Mouse (Mus musculus) liver, postnatal 0 days (tissue): Measurements from ENCODE around the gene Nxf1. TPM values are rescaled to one million over a fixed set of nuclear protein-coding genes. Genes with fewer than 3 reads are reported as not detected.

Experiments used
- ATAC-seq: fragments of 200-750 bp; cut with Nextera tagmentation; 2 replicates; pipeline ENCODE4 v1.8.0; 2017; ENCODE audit warnings: mild to moderate bottlenecking, moderate library complexity
- DNase-seq: peaks from one replicate; pipeline ENCODE4 v3.0.0-alpha.2; 2016
- H3K27ac ChIP-seq: fragments of 300-500 bp; sonication (generic); 2 replicates; pipeline ENCODE4 v1.5.1; 2014; ENCODE audit warnings: antibody characterized with exemption, moderate library complexity, mild to moderate bottlenecking, low read depth
- H3K27me3 ChIP-seq: fragments of 300-500 bp; sonication (generic); 2 replicates; pipeline ENCODE4 v1.6.1; 2014; ENCODE audit warnings: low read length, control low read depth, mixed read lengths; ENCODE audit not compliant: insufficient read depth
- H3K36me3 ChIP-seq: fragments of 300-500 bp; sonication (generic); replicated peaks from 2 replicates; pipeline ENCODE4 v1.6.1; 2014; ENCODE audit warnings: mild to moderate bottlenecking, control low read depth, low read length, moderate library complexity, mixed read lengths; ENCODE audit not compliant: insufficient read depth
- H3K4me1 ChIP-seq: fragments of 300-500 bp; sonication (generic); 2 replicates; pipeline ENCODE4 v1.6.1; 2014; ENCODE audit warnings: antibody characterized with exemption, mild to moderate bottlenecking, control low read depth; ENCODE audit not compliant: insufficient read depth
- H3K4me2 ChIP-seq: fragments of 300-500 bp; sonication (generic); 2 replicates; pipeline ENCODE4 v1.6.1; 2014; ENCODE audit warnings: low read depth, mild to moderate bottlenecking, low read length, moderate library complexity, mixed read lengths
- H3K4me3 ChIP-seq: fragments of 300-500 bp; sonication (generic); 2 replicates; pipeline ENCODE4 v1.5.1; 2014; ENCODE audit warnings: low read depth, low read length
- H3K9ac ChIP-seq: fragments of 300-500 bp; sonication (generic); replicated peaks from 2 replicates; pipeline ENCODE4 v1.6.1; 2014; ENCODE audit warnings: mild to moderate bottlenecking, moderate library complexity
- H3K9me3 ChIP-seq: fragments of 300-500 bp; sonication (generic); 2 replicates; pipeline ENCODE4 v1.6.1; 2016; ENCODE audit warnings: mild to moderate bottlenecking, control low read depth, low read length, mixed read lengths
- CTCF ChIP-seq: sonication (generic); IDR thresholded peaks from 2 replicates; pipeline ENCODE4 v1.5.1; 2016; ENCODE audit warnings: antibody characterized with exemption, low read depth
- EP300 ChIP-seq: IDR thresholded peaks from 2 replicates; pipeline ENCODE4 v1.6.1; 2016; ENCODE audit warnings: antibody characterized with exemption, low read depth, mild to moderate bottlenecking
- WGBS: fragments of 180-500 bp; shearing (Covaris S2); extraction: QIAGEN DNeasy Blood & Tissue Kit; methylation state at CpG from one replicate; pipeline ENCODE4 v1.1.7; 2014; ENCODE audit not compliant: insufficient replicate concordance; 5-methylcytosine and 5-hydroxymethylcytosine counted together
- polyA plus RNA-seq: library from polyadenylated mRNA; unstranded; fragments of >200 nt; fragmentation: Nextera tagmentation; extraction: Ambion mirVana; gene quantifications from 2 replicates; pipeline ENCODE4 v1.2.1, GENCODE M21; 2015

Nxf1 gene
- polyA plus RNA-seq, 1 experiment from 2014 or later = 49.9 TPM

DNA sequence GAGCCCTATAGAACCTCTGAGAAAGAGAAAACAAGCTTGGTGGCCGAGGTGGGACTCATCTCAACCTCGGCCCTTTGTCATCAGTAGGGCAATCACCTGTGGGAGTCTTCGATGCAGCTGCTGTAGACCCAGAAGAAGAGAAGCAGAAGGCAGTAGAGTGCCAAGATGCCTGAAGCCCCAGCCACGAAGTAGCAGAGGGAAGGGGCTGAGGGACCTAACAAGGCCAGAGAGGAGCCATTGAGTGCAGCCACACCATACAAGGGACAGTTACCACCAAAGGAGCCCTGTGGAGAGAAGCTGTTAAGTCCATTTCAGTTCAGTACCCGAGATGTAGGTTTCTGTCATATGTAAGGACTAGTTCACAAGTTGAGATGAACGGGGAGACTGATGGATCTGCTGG is 16.5 kb downstream of the Nxf1 start:
- Histone ChIP-seq H3K27me3 (no peaks in the 10 kb centered on the region), H3K27ac (peak overlapping the region; percentile 100), H3K9ac (peak overlapping the region; percentile 92), H3K36me3 (peaks cover 27% of the 10 kb centered on the region), H3K4me2 (peak overlapping the region; percentile 93), H3K4me3 (peak overlapping the region; percentile 74), H3K4me1 (peaks cover 40% of the 10 kb centered on the region), H3K9me3 (no peaks in the 10 kb centered on the region)
- no peak for TF ChIP-seq EP300
- no peak for TF ChIP-seq CTCF
- DNase-seq = no peak
- WGBS = 33% methylated on average over 6 of the region's 6 CpGs
- no peak for ATAC-seq

DNA sequence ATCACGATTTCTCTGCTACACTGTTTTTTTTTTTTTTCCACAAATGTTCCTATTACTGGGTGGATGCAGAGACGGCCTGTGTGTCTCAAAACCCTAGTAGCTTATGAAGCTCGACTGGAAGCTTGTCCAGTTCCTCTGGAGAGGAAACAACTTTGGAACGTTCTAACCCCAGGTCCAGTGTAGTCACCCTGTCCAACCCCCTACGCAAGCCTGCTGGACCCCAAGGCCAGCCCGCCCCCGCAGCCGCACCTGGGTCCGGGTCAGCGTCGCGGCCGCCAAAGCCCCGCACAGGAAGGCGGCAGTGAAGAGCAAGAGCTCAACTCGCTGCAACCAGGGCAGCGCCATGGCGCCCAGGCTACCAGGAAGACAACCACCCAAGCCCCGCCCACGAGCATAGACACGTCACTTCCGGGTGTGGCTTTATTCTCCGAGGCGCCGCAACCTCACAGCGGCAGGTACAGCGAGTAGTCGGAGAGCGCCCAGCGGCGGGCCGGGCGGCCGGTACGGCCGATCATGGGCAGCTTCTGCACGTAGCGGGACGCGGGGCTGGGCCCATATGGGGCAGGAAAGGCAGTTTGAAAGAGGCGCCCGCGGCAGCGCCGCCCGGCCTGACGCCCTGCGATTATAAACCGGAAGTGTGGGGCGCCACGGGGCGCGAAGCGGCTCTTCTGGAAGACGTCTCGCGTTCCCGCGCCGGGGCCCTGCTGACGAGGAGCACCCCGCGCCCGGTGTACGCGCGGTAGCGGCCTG is 17.4 kb downstream of the Nxf1 start, which contains the start of gene Tmem179b:
TSS of gene Tmem179b (minus strand) at position 382 of the 750 bp plus-strand sequence.
- TF ChIP-seq EP300 (no peak), CTCF (peak; percentile 21; the same call in 1 of the 2 replicates)
- DNase-seq (peak; percentile 98), ATAC-seq (peak; percentile 91)
- Histone ChIP-seq H3K36me3 (peaks cover 21% of the 10 kb centered on the region), H3K9ac (peak within 1 kb of the TSS; percentile 92), H3K4me1 (peaks cover 40% of the 10 kb centered on the region), H3K9me3 (no peaks in the 10 kb centered on the region), H3K4me3 (peak within 1 kb of the TSS; percentile 74), H3K4me2 (peak within 1 kb of the TSS; percentile 93), H3K27ac (peak within 1 kb of the TSS; percentile 100), H3K27me3 (no peaks in the 10 kb centered on the region)
- WGBS = 1% methylated on average over 53 of the region's 68 CpGs

DNA sequence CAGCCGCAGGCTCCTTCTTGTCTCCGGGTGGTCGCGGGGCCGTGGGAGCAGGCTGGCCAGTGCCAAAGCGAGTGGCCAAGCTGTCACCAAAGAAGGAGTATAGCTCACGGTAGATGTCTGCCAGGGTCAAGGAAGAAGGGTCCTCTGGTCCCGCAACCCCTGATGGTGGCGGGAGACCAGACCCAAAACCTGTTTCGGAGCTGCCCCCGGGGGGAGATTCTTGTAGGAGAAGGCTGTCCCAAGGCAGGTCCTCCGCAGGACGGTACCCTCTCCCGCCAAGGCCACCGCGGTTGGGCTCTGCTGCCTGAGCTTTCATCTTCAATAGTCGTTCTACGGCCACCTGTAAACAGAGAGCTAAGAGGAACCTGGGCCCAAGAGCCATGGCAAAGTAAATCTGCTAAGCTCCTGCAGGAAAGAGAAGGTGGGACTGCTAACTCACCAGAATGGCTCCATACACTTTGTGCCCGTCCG is 18.1 kb downstream of the Nxf1 start:
- Histone ChIP-seq H3K27ac (peak overlapping the region; percentile 100), H3K9me3 (no peaks in the 10 kb centered on the region), H3K4me1 (peaks cover 40% of the 10 kb centered on the region), H3K4me3 (peak overlapping the region; percentile 74), H3K4me2 (peak overlapping the region; percentile 93), H3K27me3 (no peaks in the 10 kb centered on the region), H3K9ac (peak overlapping the region; percentile 92), H3K36me3 (peaks cover 14% of the 10 kb centered on the region)
- peak; percentile 4; the same call in 1 of the 2 replicates for ATAC-seq
- TF ChIP-seq CTCF (no peak), EP300 (no peak)
- 3% methylated on average over 20 of the region's 20 CpGs for WGBS
- DNase-seq = no peak

DNA sequence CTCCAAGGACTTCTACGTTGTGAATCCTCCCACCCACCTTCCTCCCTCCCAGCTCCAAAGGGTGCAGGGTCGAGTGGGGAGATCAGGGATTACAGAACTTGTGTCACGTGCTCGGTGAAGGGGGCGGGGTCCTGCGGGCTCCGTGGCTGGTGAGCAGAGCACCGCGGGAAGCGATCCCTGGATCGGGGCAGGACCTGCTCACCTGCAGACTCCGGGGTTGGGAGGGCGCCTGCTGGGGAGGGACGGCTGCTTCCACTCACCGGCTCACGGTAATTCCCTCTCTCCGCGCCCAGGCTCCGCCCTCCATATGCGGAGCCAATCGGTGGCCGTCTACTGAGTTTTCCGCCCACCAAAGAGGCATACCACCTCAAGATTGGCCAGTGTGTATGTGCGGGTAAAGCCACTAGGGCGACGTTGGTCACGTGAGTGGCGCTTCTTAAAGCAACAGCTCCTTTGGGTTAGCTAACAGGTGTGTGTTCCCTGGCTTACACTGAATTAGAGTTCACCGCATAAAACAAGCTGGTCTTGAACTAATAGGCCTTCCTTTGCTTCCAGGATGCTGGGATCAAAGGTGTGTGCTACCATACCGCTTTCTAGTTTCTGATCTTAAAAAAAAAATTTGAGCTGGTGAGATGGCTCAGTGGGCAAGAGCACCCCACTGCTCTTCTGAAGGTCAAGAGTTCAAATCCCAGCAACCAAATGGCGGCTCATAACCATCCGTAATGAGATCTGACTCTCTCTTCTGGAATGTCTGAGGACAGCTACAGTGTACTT is 29.3 kb downstream of the Nxf1 start, which contains the start of gene Taf6l:
TSS of gene Taf6l (minus strand) at position 410 of the 774 bp plus-strand sequence.
- Histone ChIP-seq H3K4me3 (peak within 1 kb of the TSS; percentile 62), H3K4me2 (peak within 1 kb of the TSS; percentile 68), H3K27ac (peak within 1 kb of the TSS; percentile 57), H3K4me1 (peaks cover 6% of the 10 kb centered on the region; the same call in 1 of the 2 replicates), H3K9ac (peak within 1 kb of the TSS; percentile 63), H3K9me3 (no peaks in the 10 kb centered on the region), H3K27me3 (no peaks in the 10 kb centered on the region), H3K36me3 (peaks cover 23% of the 10 kb centered on the region)
- ATAC-seq = peak; percentile 100
- DNase-seq = peak; percentile 94
- 2% methylated on average over 32 of the region's 32 CpGs for WGBS
- TF ChIP-seq CTCF = peak; percentile 48
- no peak for TF ChIP-seq EP300

DNA sequence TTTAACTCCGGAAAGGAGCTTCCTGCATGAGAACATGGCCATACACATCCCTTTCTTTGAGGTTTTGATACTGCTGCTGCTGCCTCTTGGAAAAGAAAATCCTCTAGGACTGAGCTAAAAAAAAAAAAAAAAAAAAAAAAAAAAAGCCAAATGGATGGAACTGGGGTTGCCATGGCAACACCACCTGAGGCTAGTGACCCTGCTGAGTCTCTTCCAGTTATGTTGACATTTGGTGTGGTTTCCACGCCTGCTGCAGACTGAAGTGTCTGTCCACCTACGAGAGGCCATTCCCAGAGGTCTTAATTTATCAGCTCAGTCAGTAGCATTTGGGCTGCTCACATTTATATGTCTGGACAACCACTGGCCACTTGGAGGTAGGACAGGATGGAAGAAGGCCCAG is 31.6 kb downstream of the Nxf1 start:
- Histone ChIP-seq H3K27ac (no peak overlapping the region), H3K4me1 (peaks cover 6% of the 10 kb centered on the region; the same call in 1 of the 2 replicates), H3K36me3 (peaks cover 11% of the 10 kb centered on the region), H3K4me2 (no peak overlapping the region), H3K27me3 (no peaks in the 10 kb centered on the region), H3K9me3 (no peaks in the 10 kb centered on the region), H3K4me3 (no peak overlapping the region), H3K9ac (no peak overlapping the region)
- no peak for DNase-seq
- no peak for TF ChIP-seq CTCF
- TF ChIP-seq EP300 = no peak
- WGBS = 55% methylated on average over 3 of the region's 3 CpGs
- ATAC-seq = no peak

DNA sequence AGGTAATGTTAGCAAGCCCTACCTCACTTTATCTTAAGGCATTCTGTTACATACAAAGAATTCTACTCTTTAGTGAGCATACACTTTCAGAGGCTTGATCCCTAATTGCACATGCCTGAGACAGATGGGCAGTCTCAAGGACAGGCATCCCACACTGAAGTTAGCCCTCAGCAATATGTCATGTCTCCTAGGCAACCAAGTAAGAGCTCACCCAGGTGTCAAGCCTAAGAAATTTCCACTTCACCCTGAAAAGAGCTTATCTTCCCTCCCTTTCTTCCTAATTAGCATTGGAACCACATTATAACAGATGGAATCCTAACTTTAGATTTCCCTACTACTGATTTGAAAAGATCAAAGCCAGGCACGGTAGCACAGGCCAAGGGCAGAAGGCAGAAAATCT is 32.3 kb downstream of the Nxf1 start:
- Histone ChIP-seq H3K4me3 (no peak overlapping the region), H3K27me3 (no peaks in the 10 kb centered on the region), H3K27ac (no peak overlapping the region), H3K4me2 (no peak overlapping the region), H3K9me3 (no peaks in the 10 kb centered on the region), H3K4me1 (peaks cover 6% of the 10 kb centered on the region; the same call in 1 of the 2 replicates), H3K36me3 (peaks cover 16% of the 10 kb centered on the region), H3K9ac (no peak overlapping the region)
- TF ChIP-seq CTCF (no peak), EP300 (no peak)
- no peak for ATAC-seq
- no peak for DNase-seq
- 65% methylated on average over 1 of the region's 1 CpGs for WGBS
